Mouse (Mus musculus) monocyte, adult 5-6 weeks (primary cell): ENCODE results near the gene Fhod1. TPM values are rescaled to one million over a fixed set of nuclear protein-coding genes. Genes with fewer than 3 reads are reported as not detected.

Experiments used
- ATAC-seq: fragments of 153-309, 156-312 bp; replicated peaks from 2 replicates; pipeline ENCODE4 v1.8.0; 2017; ENCODE audit warnings: mild to moderate bottlenecking; ENCODE audit not compliant: low TSS enrichment, insufficient number of reproducible peaks, severe bottlenecking, poor library complexity, low FRiP score
- total RNA-seq: library from RNA; stranded (forward); fragments of 200-1000, 200-491, 200-594 nt; gene quantifications from 3 replicates; pipeline ENCODE4 v1.2.3, GENCODE M21; 2017

The Fhod1 gene
- total RNA-seq, 1 experiment from 2014 or later, result 8.4 TPM

DNA sequence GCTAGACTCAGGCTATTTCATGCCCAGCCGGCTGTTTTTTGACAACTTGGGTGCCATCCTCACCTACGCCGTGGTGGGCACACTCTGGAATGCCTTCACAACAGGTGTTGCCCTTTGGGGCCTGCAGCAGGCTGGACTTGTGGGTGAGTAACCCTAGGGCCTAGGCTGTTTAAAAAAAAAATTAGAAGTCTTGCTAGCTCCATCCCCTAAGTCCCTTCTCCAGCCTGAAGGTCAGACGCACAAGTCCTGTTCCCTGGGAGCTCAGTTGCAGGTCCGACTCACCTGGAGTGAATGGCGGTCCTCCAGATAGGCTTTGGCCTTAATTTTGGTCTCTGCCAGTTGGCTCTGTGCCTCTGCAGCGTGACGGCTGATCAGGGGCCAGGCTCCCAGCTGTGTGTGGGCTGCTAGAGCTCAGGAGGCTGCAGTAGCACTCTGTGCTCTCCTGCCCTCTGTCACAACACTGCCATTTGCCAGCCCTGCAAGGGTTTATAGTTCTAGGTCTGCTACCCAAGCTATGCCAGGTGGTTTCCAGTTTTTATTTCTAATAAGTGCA lies 5.9 kb upstream of the Fhod1 start:
- no peak for ATAC-seq

- no peak for ATAC-seq
Measured at GRCm38 (mm10) chr8:105350186-105350585, 2.4 kb upstream of the Fhod1 start.

DNA sequence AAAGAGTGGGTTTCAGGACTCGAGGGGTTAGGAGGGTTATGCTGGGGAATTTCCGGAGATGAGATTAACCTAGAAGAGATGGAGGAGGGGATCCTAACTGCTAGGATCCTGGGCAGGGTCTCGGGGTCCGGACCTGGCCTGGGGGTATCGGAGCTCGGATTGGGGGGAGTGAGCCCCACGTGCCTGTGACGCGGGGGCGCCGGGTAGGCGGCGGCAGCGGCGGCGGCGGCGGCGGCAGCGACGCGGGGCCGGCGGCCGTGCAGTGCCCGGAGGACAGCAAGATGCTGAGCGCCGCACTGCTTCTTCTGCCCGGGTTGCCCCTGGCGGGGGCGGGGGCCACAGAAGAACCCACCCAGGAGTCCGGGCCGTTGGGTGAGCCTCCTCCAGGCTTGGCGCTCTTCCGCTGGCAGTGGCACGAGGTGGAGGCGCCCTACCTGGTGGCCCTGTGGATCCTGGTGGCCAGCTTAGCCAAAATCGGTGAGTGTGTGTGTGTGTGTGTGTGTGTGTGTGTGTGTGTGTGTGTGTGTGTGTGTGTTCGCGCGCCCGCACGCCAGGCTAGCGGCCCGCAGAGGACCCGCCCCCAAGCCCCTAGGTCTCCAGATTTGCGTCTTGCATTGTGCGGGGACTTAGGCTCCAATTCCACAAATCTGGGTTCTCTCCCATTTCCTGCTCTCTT lies 1.5 kb upstream of the Fhod1 start:
- ATAC-seq, result no peak

DNA sequence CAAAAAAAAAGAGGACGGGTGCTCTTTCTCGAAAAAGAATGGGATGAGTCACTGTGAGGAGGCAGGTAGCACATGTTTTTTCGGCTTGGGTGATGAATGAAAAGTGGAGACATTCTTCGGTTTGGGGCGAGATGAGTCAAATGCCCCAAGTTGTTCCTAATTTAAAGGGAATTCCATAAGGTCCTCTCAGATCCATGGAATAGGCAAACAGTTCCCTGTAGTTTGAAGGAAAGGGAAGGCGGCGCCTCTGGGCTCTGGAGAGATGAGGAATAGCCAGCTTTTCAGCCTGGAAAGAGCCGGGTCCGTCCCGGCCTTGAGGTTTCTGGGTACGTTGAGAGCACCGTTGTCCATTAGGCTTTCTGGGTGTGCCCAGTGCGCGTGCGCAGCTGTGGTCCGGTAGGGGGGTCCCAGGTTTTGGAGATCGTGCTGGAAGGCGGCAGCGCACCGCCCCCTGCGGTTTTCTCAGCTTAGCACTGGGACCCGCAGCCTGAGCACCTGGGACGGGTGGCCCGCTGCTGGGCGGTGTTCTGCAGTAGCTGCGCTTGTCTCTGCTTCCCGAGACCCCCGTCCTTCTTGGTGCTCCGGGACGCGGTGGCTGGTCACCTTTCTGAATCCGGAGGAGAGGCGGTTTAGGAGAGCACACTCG lies 820 bp upstream of the Fhod1 start, which contains the start of gene Slc9a5:
Gene Slc9a5 (plus strand): TSS at position 394 of the 646 bp plus-strand sequence.
- no peak for ATAC-seq

GRCm38 (mm10) chr8:105346611-105347427 lies 934 bp downstream of the Fhod1 start:
- ATAC-seq, result no peak

GRCm38 (mm10) chr8:105345061-105345975 lies 2.4 kb downstream of the Fhod1 start:
- peak; percentile 49 for ATAC-seq

GRCm38 (mm10) chr8:105343791-105344574 lies 3.8 kb downstream of the Fhod1 start:
- ATAC-seq, result no peak

- ATAC-seq, result no peak
Measured at GRCm38 (mm10) chr8:105342768-105343167, 5.0 kb downstream of the Fhod1 start.

GRCm38 (mm10) chr8:105341399-105341798 lies 6.4 kb downstream of the Fhod1 start:
- no peak for ATAC-seq

GRCm38 (mm10) chr8:105339886-105340635 lies 7.7 kb downstream of the Fhod1 start:
- no peak for ATAC-seq

DNA sequence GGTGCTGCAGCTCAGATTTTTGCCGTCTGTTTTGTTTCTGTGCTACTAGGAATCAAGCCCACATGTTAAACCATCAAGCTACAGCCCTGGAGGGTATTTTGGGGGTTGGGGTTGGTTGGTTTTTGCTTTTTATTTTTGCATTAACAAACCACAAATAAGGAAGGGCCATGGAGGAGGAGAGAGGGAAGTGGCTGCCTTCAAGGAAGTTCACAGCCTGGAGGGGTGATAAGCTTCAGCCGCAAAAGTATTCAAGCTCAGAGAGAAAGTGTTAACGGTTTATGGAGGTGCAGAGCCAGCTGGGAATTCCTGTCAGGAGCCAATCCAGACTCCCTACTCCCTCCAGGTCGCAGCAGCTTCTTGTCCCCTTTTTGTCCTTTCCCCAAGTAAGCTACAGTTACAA lies 8.8 kb downstream of the Fhod1 start:
- ATAC-seq, result no peak

DNA sequence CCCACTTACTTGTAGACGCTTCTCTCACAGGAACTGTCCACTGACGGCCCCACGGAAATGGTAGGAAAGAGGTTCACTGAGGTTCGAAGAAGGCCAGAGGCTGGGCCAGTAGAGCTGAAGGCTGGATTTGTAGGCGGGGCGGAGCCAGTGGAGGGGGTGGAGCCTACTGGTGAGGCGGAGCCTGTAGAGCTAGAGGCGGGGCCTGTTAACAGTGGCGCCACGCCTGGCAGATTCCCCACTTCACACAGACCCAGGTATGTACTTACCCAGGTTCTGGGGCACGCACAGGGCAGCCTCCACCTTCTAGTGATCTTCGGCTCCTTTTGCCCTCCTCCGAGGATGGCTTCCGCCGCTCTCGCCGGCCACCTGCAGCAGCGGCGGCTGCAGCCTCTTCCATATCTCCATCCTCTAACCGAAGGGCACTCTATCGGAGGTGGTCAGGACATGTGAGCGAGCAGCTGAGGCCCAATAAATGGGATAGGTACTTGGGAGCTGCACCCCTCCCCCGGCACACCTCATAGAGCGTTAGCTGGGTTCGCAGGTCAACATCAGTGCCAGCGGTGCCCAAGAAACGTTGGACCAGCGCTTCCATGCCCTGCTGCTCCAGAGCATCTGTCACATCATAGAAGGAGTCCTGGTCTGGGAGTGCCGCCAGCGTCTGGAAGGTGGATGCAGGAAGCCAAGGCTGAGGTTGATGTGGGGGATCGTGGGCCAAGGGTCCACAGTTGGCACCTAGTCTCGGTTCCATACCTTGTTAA lies 11.2 kb downstream of the Fhod1 start:
- no peak for ATAC-seq

- no peak for ATAC-seq
Measured at GRCm38 (mm10) chr8:105332523-105332922, 15.2 kb downstream of the Fhod1 start.

- no peak for ATAC-seq
Measured at GRCm38 (mm10) chr8:105331931-105332330, 15.8 kb downstream of the Fhod1 start.

- no peak for ATAC-seq
Measured at GRCm38 (mm10) chr8:105331469-105331868, 16.3 kb downstream of the Fhod1 start.

DNA sequence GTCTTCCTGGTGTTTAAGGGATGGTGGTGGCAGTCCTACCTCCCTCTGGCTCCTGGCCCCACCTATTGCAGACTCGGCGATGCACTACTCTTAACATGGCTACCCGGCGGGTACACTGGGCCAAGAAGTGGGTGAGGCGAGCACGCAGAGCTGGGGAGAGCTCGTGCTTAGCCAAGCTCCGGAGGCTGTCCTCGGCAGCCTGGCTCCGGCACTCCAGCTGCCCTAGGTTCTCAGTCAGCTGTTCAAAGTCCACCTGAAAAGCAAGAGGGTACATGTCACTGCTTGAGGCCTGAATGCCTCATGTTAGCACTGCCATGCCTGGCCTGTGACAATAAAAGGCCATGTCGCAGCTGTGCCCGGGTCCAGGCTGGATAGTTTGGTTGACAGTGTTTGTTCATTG lies 17.4 kb downstream of the Fhod1 start:
- no peak for ATAC-seq
